Mouse (Mus musculus): ENCODE results near the gene Dgka.

Dgka gene

DNA sequence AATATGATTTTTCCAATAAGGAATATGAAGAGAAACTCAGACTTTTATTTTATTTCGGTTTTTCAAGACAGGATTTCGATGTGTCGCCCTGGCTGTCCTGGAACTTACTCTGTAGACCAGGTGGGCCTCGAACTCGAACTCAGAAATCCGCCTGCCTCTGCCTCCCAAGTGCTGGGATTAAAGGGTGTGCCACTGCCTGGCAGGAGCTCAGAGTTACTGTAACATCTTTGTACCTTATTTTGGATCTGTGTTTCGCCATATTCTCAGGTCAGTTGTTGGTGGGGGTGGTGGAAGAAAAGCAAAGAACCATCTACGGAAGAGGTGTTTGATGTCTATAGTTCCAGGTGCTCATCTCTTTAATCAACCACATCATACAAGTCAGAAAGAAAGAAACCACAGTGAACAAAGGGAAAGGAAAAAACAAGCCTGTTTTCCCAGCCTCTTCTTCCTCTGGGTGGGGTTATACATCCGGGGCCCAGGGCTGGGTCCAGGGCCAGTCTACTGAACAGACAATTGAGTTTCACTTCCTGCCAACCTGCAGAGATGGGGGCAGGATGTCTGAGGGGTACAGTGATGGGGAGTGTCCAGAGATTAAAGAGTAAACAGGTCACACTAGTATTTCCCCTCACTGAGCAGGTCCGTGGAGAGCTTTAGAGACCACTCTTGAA, 1.4 kb upstream of the Dgka start:
- TF ChIP-seq GATA4 (IDR thresholded peaks at IDR 0.05; ENCODE audit: insufficient replicate concordance, low read length) = no peak

DNA sequence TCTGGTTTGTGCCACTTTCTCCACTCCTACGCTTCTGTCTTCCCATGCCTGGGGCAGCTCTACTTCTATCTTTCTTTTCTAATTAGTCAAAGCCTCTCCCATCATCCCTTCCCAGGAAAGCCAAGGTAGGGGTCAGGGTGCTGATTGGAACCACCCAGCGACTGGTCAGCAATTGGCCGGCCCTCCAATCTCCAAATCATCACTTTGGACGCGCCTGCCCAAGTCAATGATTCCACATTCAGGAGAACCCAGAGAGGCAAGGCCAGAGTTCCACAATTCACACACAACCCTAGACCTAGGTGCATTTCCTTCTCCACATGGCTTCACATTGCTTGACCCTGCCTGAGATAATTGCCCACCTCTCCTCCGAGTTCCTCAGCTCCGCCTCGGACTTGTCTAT, 444 bp downstream of the Dgka start:
- TF ChIP-seq GATA4 (IDR thresholded peaks at IDR 0.05; ENCODE audit: insufficient replicate concordance, low read length) = no peak

DNA sequence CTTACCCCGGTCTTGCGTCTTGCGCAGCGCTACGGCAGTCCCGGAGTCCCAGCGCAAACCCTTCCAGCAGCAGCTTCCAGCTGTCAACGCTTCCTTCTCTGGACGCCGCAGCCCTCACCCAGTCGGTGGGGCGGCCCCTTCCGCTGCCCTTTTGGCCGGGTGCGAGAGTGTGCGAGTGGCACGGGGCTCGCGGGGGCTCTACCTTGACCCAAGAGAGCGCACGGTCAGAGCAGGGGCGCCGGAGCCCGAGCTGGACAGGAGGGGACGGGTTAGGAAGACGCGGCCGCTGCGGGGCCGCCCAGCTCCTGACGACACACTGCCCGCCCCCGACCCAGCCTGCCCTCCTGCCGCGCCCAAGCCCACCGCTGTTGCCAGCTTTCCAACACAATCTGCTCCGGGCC, 864 bp downstream of the Dgka start:
- no peak for TF ChIP-seq GATA4 (IDR thresholded peaks at IDR 0.05; ENCODE audit: insufficient replicate concordance, low read length)

DNA sequence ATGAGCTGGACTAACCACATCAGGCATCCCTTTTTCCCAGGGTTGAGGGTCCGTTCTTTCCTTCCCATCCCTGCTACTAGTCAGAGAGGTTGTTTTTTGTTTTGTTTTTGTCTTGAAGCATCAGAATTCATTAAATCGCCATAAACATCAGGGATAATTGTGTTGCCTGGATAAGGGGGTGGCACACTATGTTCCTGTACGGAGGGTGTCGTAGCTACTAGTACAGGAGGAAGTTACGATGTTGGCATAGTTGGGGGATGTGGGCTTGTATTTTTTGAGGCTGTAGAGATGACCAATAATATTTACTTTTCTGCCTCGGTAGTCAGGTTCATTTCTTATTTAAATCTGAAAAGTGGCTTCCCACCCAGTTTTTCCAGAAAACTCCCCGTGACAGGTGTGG, 1.4 kb downstream of the Dgka start:
- no peak for TF ChIP-seq GATA4 (IDR thresholded peaks at IDR 0.05; ENCODE audit: insufficient replicate concordance, low read length)

GRCm38 (mm10) chr10:128742616-128743015, 2.0 kb downstream of the Dgka start:
- TF ChIP-seq GATA4 (IDR thresholded peaks at IDR 0.05; ENCODE audit: insufficient replicate concordance, low read length) = no peak

DNA sequence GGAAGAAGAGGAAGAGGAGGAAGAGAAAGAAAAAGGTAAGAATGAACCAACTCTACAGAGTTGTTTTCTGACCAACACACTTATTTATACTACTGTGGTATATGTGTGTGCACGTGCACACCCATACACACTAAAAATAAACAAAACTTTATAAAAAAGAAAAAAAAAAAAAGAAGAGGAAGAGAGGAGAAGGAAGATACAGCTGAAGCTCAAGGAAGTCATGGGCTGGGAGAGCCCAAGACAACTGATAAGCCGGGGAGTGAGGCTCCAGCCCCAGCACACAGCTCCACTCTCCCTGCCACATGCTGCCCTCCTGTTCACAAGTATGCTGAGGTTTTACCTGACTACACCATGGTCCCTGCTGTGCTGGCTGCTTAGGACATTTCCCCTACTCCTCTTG, 4.4 kb downstream of the Dgka start:
- TF ChIP-seq GATA4 (IDR thresholded peaks at IDR 0.05; ENCODE audit: insufficient replicate concordance, low read length) = no peak

GRCm38 (mm10) chr10:128737435-128737834, 7.2 kb downstream of the Dgka start:
- no peak for TF ChIP-seq GATA4 (IDR thresholded peaks at IDR 0.05; ENCODE audit: insufficient replicate concordance, low read length)

DNA sequence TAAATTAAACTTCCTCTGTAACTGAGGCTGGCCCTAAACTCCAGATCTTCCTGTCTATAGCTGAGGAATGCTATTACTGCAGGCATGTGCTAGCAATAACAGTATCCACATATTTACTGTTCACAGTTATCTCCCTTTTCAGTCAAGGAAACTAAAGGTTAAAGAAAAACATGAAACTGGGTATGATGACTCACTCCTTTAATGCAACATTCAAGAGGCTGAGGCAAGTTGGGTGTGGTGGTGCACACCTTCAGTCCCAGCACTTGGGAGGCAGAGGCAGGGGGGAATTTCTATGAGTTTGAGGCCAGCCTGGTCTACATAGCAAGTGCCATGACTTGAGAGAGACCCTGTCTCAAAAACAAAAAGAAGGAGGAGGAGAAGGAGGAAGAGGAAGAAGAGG, 12.7 kb downstream of the Dgka start:
- no peak for TF ChIP-seq GATA4 (IDR thresholded peaks at IDR 0.05; ENCODE audit: insufficient replicate concordance, low read length)

DNA sequence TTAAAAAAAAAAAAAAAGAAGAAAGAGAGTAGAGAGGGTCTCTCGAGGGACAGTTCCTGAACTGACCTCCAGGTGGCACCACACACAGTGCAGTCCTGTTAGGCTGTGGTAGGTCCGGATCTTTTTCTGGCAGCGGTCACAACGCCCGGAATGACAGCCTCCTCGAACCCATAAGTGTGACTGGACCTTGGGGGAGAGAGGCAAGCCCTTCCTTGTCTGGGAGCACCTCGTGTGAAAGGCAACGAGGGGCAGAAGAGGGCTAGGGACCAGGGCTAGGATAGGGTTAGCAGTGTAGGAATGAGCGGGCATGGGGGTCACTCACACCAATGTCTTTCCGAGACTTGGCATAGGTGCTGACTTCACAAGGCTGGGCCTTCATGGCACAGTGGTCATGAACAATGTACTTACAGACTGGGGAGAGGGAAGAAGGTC, 13.6 kb downstream of the Dgka start:
- no peak for TF ChIP-seq GATA4 (IDR thresholded peaks at IDR 0.05; ENCODE audit: insufficient replicate concordance, low read length)

DNA sequence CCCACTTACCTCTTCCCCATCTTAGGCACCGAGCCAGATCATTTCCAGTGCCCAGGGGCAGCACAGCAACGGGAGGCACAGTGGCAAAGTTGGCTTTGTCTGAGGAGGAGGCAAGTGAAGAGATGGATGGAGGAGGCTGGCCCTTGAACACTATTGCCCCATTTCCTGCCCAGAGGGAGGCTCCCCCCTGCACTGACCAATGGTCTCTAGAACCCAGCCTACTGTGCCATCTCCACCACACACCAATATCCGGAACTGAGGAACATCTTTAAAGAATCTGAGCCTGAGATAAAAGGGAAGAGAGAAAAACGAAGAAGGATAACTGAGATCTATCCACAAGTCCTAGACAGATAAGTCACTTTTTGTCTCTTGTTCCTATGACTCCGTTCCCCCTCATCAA, 16.6 kb downstream of the Dgka start:
- no peak for TF ChIP-seq GATA4 (IDR thresholded peaks at IDR 0.05; ENCODE audit: insufficient replicate concordance, low read length)

DNA sequence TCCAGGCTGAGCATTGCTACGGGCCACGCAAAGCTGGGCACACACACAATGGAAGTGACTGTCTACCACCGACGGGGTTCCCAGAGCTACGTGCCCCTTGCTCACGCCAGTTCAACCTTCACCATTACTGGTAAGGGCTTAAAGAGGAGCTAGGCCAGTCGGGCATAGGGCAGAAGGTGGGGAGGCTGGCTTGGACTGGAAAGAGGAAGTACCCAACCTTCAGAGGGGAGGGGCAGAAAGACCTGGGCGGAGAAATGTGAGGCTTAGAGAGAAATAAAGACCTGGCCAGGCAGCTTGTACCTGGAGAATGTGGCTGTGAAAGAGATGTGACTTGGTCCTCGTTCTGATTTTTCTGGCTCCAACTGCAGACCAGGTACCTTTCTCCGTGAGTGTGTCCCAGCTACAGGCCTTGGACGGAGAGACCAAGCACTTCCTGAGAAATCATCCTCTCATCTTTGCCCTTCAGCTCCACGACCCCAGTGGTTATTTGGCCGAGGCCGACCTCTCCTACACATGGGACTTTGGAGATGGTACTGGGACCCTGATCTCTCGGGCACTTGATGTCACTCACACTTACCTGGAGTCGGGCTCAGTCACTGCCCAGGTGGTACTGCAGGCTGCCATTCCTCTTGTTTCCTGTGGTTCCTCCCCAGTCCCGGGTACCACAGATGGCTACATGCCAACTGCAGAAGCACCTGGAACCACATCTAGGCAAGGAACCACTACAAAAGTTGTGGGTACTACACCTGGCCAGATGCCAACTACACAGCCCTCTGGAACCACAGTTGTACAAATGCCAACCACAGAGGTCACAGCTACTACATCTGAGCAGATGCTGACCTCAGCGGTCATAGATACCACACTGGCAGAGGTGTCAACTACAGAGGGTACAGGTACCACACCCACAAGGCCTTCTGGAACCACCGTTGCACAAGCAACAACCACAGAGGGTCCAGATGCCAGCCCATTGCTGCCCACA, 28.8 kb downstream of the Dgka start:
- TF ChIP-seq GATA4 (IDR thresholded peaks at IDR 0.05; ENCODE audit: insufficient replicate concordance, low read length) = no peak

DNA sequence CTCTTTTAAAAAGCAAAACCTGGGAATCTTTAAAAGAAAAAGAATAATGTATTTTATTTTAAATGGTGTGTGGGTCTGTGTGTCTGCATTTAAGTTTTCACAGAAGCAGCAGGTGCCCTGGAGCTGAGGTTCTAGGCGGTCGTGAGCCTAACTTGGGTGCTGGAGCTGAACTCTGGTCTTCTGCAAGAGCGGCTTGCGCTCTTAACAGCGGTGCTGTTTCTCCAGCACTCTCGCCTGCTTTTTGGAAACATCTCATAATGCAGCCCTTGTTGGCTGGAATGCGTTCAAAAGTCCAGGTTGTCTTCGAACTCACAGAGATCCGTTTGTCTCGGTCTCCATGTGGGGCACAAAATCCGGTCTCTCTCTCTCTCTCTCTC, 39.4 kb downstream of the Dgka start:
- TF ChIP-seq GATA4 (IDR thresholded peaks at IDR 0.05; ENCODE audit: insufficient replicate concordance, low read length) = no peak

DNA sequence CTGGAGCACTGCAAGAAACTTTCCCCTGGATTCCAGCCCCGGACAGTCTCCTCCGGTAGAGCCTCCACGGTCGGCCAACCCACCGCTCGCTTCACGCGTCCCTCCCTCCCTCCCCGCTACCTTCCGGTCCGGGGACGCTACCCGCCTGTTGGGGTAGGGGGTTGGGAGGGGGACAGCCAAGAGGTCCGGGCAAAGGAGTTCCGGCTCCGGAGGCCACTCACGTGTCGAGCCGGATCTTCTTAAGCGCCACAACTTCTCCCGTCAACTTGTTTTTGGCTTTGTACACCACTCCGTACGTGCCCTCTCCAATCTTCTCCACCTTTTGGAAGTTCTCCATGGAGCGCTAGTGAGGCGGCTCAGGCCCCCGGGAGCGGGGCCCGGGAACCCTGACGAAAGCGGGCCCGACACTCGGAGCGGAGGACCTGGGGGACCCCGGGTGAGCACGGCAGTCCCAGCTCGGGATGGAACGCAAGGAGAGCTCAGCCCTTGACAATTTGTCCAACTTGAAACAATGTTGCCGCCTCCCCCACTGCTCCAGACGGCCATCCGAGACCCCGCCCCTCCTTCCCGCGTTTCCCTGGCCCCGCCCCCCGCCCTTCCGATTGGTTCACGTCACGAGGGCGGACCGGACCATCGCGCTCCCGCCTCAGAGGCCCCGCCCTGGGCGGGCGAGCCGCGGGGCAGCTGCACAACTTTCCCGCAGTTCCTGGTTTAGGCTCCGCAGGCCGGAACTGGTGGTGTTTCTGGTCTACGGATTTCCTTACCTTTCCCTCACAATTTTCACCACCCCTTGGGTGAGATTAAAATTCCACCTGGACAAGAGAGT, 40.0 kb downstream of the Dgka start, which contains the start of gene Cdk2:
TSS of gene Cdk2 (minus strand) at position 541 of the 826 bp plus-strand sequence.
- TF ChIP-seq GATA4 (IDR thresholded peaks at IDR 0.05; ENCODE audit: insufficient replicate concordance, low read length) = no peak

DNA sequence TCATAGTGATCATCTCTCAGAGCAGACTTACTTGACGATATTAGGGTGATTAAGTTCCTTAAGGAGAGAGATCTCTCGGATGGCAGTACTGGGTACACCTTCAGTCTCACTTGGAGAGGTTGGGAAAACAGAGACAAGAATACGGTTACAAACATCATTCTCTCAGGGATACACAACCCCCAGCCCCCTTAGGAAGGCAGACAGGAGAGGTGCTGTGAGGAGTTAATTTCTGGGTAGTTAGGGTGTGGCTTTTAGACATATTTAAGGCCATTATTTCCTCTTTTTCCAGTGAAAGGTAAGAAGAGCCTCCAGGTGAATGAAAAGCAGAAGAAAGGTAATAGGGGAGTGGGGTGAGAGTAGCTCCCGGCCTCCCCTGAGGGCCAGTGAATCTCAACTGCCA, 40.8 kb downstream of the Dgka start, which contains the start of gene Pmel:
TSS of gene Pmel (plus strand) at position 301 of the 400 bp plus-strand sequence.
- TF ChIP-seq GATA4 (IDR thresholded peaks at IDR 0.05; ENCODE audit: insufficient replicate concordance, low read length) = no peak

DNA sequence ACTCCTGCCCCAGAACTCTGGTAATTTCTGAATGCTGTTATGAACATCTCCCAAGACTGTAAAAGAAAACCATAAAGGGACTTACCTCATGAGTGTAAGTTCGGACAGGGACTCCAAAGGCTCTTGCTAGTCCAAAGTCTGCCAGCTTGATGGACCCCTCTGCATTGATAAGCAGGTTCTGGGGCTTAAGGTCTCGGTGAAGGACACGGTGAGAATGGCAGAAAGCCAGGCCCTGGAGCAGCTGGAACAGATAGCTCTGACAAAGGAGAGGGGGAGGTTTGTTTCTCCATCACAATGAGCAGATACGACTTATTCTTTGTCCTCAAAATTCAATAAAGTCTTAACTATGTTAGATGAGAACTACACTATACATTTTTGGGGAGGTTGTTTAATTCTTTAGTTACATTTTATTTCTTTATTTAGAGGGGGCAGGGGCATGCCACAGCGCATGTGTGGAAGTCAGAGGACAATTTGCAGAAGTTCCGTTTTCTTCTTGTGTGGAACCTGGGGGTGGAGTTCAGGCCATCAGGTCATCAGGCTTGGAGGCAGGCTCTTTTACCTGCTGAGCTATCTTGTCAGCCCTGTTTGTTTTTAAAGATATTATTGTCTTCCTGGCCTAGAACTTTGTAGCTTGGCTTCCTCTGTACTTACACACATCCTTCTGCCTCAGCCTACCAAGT, 42.2 kb downstream of the Dgka start:
- no peak for TF ChIP-seq GATA4 (IDR thresholded peaks at IDR 0.05; ENCODE audit: insufficient replicate concordance, low read length)
